Mouse (Mus musculus) limb, embryonic 15.5 days (tissue): ENCODE results near the gene Sparc. TPM values are rescaled to one million over a fixed set of nuclear protein-coding genes. Genes with fewer than 3 reads are reported as not detected.
A peak's percentile ranks its signal among the peaks of the same experiment; 100 is the strongest.

ENCODE experiments used
- ATAC-seq: fragments of 200-750 bp; cut with Nextera tagmentation; 2 replicates; pipeline ENCODE4 v1.8.0; 2017; ENCODE audit warnings: low read depth, moderate TSS enrichment; ENCODE audit not compliant: insufficient number of reproducible peaks, low FRiP score, low TSS enrichment
- H3K27ac ChIP-seq: fragments of 300-500 bp; sonication (generic); 2 replicates; pipeline ENCODE4 v1.5.1; 2015; ENCODE audit warnings: moderate library complexity, mild to moderate bottlenecking, inconsistent platforms
- H3K27me3 ChIP-seq: fragments of 300-500 bp; sonication (generic); 2 replicates; pipeline ENCODE4 v1.6.1; 2015; ENCODE audit warnings: inconsistent platforms
- H3K36me3 ChIP-seq: fragments of 300-500 bp; sonication (generic); 2 replicates; pipeline ENCODE4 v1.6.1; 2015; ENCODE audit warnings: inconsistent platforms
- H3K4me1 ChIP-seq: fragments of 300-500 bp; sonication (generic); 2 replicates; pipeline ENCODE4 v1.6.1; 2015; ENCODE audit warnings: inconsistent platforms
- H3K4me2 ChIP-seq: fragments of 300-500 bp; sonication (generic); 2 replicates; pipeline ENCODE4 v1.6.1; 2015; ENCODE audit warnings: mild to moderate bottlenecking, inconsistent platforms
- H3K4me3 ChIP-seq: fragments of 300-500 bp; sonication (generic); 2 replicates; pipeline ENCODE4 v1.5.1; 2015; ENCODE audit warnings: mild to moderate bottlenecking, inconsistent platforms
- H3K9ac ChIP-seq: fragments of 300-500 bp; sonication (generic); 2 replicates; pipeline ENCODE4 v1.6.1; 2015; ENCODE audit warnings: inconsistent platforms
- H3K9me3 ChIP-seq: fragments of 300-500 bp; sonication (generic); 2 replicates; pipeline ENCODE4 v1.6.1; 2016; ENCODE audit warnings: inconsistent platforms
- WGBS: fragments of 180-500 bp; shearing (Covaris S2); methylation state at CpG from one replicate; pipeline ENCODE4 v1.1.7; 2015; 5-methylcytosine and 5-hydroxymethylcytosine counted together
- polyA plus RNA-seq: library from polyadenylated mRNA; unstranded; fragments of >200 nt; fragmentation: Nextera tagmentation; extraction: Ambion mirVana; gene quantifications from 2 replicates; pipeline ENCODE4 v1.2.1, GENCODE M21; 2015

Gene Sparc
- polyA plus RNA-seq, 1 experiment from 2014 or later = 3,190 TPM

DNA sequence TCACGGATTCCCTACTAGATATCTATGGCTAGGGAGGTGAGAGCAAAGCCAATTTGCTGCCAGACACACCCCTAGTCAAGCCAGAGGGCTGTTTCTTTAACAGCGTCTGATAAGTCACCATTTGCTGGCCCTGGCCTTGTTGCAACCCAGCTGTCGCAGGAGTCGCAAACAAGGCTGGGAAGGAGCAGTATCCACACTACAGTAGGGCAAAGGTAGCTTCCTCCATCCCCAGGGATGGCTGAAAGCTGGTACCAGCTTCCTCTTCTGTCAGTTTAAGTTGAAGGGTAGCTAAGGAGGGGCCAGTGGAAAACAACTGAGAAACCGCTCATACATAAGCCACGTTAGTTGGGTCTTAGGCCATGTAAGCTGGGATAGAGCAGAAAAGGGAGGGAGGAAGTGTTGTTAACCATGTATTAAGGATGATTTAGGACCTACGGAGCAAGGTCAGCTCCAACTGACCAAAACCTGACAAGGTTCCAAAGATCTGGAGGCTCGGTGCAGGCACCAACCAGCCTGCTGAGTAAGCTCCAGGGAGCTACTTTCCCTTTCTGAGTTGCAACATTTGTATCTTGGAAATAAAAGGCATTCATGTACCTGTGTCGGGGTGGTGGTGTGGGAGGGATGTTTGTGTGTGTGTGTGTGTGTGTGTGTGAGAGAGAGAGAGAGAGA is 7.8 kb downstream of the Sparc start:
- H3K27me3 ChIP-seq = no peaks in the 10 kb centered on the region
- peak overlapping the region; percentile 11; the same call in 1 of the 2 replicates for H3K4me3 ChIP-seq
- H3K36me3 ChIP-seq = peaks cover 27% of the 10 kb centered on the region
- H3K9ac ChIP-seq = no peak overlapping the region
- ATAC-seq = no peak
- 37% methylated on average over 9 of the region's 9 CpGs for WGBS
- peak overlapping the region; percentile 27 for H3K4me2 ChIP-seq
- H3K4me1 ChIP-seq = peaks cover 56% of the 10 kb centered on the region
- peak overlapping the region; percentile 71 for H3K27ac ChIP-seq
- H3K9me3 ChIP-seq = no peaks in the 10 kb centered on the region

DNA sequence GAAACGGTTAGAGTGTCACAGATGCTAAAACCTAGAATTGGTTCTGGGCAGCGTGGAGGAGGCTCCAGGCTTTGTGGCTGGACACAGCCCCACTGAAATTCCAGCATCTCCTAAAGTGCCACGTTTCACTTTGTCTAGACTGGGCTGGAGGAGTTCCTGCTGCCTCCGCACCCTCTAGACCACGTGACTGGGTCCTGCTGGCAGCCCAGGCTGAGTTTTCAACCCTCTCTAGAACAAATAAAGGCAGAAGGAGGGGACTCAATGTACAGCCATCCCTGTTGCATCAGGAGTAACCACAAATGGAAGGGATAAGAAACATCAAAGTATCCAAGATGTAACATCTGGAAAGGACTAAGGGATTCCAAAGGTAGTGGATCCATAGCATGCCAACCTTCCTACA is 8.7 kb downstream of the Sparc start:
- ATAC-seq = no peak
- no peak overlapping the region for H3K9ac ChIP-seq
- H3K36me3 ChIP-seq = peaks cover 35% of the 10 kb centered on the region
- H3K27me3 ChIP-seq = no peaks in the 10 kb centered on the region
- peak overlapping the region; percentile 11 for H3K4me3 ChIP-seq
- WGBS = 60% methylated on average over 5 of the region's 5 CpGs
- H3K27ac ChIP-seq = peak overlapping the region; percentile 71
- peak overlapping the region; percentile 27 for H3K4me2 ChIP-seq
- peaks cover 52% of the 10 kb centered on the region for H3K4me1 ChIP-seq
- no peaks in the 10 kb centered on the region for H3K9me3 ChIP-seq

DNA sequence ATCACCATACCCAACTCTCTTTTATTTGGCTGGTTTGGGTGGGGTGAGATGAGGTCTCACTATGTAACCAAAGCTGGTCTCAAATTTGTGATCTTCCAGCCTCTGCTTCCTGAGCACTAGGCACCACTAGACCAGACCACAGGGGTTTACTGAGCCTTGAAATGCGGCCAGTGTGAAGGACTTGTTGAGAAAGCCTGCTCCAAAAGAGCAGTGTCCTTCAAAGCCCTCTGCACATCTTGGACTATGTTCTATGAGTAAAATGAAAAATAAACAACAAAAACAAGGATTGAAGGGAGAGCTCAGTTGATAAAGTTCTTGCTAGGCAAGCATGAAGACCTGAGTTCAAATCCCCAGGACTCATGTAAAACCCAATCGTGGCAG is 9.6 kb downstream of the Sparc start:
- peaks cover 52% of the 10 kb centered on the region for H3K4me1 ChIP-seq
- ATAC-seq = no peak
- peak overlapping the region; percentile 38; the same call in 1 of the 2 replicates for H3K27ac ChIP-seq
- peaks cover 44% of the 10 kb centered on the region for H3K36me3 ChIP-seq
- no peak overlapping the region; the same call in 1 of the 2 replicates for H3K4me2 ChIP-seq
- H3K4me3 ChIP-seq = no peak overlapping the region
- WGBS = 87% methylated on average over 2 of the region's 2 CpGs
- no peaks in the 10 kb centered on the region for H3K27me3 ChIP-seq
- H3K9me3 ChIP-seq = no peaks in the 10 kb centered on the region
- no peak overlapping the region for H3K9ac ChIP-seq

DNA sequence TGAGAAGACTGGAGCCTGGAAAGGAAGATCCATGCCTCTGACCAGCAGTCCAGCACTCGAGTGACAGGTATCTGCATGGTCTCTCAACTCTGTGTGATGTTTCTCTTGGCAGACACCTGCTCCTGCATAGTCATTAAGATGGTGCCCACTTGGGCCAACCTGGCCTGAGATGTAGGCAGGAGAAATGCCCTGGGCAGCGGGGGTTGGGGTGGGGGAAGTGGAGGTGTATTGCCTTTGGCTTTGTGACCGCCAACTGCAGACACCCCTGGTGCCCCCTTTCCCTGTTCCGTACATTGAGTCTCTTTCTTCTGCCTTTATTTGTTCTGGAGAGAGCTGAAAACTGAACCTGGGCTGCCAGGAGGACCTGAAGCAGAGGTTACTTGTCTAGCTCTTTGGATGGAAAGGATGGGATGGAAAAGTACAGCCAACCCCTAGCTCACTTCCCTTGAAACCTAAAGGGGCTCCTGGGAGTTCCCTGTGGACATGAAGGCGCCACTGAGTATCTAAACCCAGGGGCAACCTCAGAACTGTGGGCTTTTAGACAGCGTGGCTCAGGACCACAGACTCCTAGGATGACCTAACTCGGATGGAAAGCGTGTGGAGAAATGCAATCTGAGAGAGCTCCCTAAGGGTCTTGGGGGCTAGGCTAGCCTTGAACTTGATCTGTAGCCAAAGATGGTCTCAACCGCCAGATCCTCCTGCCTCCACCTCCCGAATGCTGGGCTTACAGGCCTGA is 10.1 kb downstream of the Sparc start:
- H3K4me2 ChIP-seq = no peak overlapping the region
- peaks cover 52% of the 10 kb centered on the region for H3K4me1 ChIP-seq
- no peak overlapping the region for H3K4me3 ChIP-seq
- 0 out of 2 replicates have a peak overlapping the region, but pooled peaks have one; percentile 47 for H3K27ac ChIP-seq
- H3K9ac ChIP-seq = no peak overlapping the region
- no peak for ATAC-seq
- H3K36me3 ChIP-seq = peaks cover 49% of the 10 kb centered on the region
- H3K9me3 ChIP-seq = no peaks in the 10 kb centered on the region
- WGBS = 85% methylated on average over 10 of the region's 10 CpGs
- no peaks in the 10 kb centered on the region for H3K27me3 ChIP-seq

DNA sequence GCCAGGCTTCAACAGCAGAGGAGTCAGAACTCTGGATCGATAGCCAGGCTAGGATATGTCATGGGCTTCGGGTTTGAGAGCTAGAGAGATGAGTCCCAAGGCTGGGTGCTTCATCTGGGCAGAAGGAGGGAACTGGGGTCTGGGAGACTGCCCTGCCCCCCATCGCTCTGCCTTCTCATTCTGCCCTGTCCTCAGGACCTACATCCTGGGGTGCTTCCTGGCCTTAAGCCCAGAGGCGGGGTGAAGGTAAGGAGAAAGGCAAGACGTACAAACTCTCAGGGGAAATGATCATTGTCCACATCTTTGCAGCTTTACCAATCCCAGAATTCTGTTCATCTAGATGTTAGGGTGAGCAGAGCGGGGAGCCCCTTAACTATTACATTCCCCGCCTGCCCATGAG is 10.9 kb downstream of the Sparc start:
- Histone ChIP-seq H3K4me3 (no peak overlapping the region), H3K36me3 (peaks cover 58% of the 10 kb centered on the region), H3K27me3 (no peaks in the 10 kb centered on the region), H3K4me1 (peaks cover 48% of the 10 kb centered on the region), H3K27ac (peak overlapping the region; percentile 47; the same call in 1 of the 2 replicates), H3K9ac (no peak overlapping the region), H3K9me3 (no peaks in the 10 kb centered on the region), H3K4me2 (no peak overlapping the region)
- WGBS = 74% methylated on average over 7 of the region's 7 CpGs
- no peak for ATAC-seq

DNA sequence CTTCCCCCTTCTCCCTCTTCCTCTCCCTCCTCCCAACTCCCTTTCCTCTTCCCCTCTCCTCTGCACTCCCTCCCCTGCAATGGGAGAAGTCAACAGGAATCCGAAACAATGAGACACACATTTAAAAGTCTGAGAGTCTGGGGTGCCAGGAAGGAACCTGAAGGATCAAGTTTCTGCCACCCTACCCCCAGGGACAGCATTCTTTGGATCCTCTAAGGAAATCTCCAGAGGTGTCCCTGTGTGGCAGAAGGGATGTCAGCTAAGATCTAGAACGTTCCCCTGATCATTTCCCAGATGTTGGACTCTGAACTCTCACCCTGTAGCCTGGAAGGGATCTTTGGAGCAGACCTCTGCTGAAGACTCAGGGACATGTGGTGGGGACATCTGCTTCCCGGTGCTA is 12.5 kb downstream of the Sparc start:
- Histone ChIP-seq H3K4me2 (no peak overlapping the region), H3K36me3 (peaks cover 73% of the 10 kb centered on the region), H3K4me1 (peaks cover 36% of the 10 kb centered on the region), H3K27ac (peak overlapping the region; percentile 17; the same call in 1 of the 2 replicates), H3K27me3 (no peaks in the 10 kb centered on the region), H3K9ac (no peak overlapping the region), H3K9me3 (no peaks in the 10 kb centered on the region), H3K4me3 (no peak overlapping the region)
- no peak for ATAC-seq
- WGBS = 54% methylated on average over 3 of the region's 3 CpGs

DNA sequence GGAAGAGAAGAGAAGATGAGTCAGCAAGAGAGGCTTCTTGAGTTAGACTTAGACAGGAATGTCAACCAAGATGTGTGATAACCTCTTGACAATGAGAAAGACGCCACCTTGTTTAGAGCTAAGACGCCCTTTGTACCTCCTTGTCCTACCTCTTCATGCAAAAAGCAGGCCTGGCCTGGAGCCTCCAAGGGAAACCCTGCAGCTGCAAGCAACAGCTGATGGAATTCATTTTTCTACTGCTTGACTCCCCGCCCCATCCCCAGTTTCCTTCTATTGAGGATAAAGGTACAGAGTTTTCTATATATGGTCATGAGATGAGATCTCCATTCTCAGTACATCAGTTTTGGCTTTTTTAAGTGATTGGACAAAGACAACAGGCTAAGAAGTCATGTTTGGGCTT is 13.0 kb downstream of the Sparc start:
- WGBS = 76% methylated on average over 3 of the region's 3 CpGs
- H3K27ac ChIP-seq = no peak overlapping the region
- no peak overlapping the region for H3K4me3 ChIP-seq
- H3K27me3 ChIP-seq = no peaks in the 10 kb centered on the region
- peaks cover 78% of the 10 kb centered on the region for H3K36me3 ChIP-seq
- H3K4me1 ChIP-seq = peaks cover 32% of the 10 kb centered on the region
- no peak overlapping the region for H3K9ac ChIP-seq
- no peaks in the 10 kb centered on the region for H3K9me3 ChIP-seq
- no peak for ATAC-seq
- no peak overlapping the region for H3K4me2 ChIP-seq

DNA sequence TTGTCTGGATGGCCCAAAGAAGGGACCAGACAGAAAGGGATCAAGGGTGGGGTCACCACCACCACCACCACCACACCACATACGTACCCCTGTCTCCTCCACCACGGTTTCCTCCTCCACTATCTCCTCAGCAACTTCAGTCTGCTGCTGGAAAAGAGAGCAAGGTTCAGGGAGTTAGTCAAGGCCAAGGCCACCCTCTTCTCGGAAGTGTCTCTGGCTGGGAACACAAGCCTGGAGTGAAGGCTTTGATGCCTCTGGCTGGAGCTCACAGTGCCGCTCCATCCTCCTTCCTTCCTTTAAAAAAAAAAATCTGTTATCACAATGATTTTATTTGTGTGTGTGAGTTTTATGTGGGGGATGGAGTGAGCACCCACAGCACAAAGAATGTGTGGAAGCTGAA is 15.8 kb downstream of the Sparc start:
- H3K4me1 ChIP-seq = peaks cover 4% of the 10 kb centered on the region
- no peak for ATAC-seq
- H3K9me3 ChIP-seq = no peaks in the 10 kb centered on the region
- WGBS = 94% methylated on average over 4 of the region's 4 CpGs
- peak overlapping the region; percentile 64; the same call in 1 of the 2 replicates for H3K27ac ChIP-seq
- no peaks in the 10 kb centered on the region for H3K27me3 ChIP-seq
- no peak overlapping the region for H3K4me2 ChIP-seq
- H3K36me3 ChIP-seq = peaks cover 89% of the 10 kb centered on the region
- no peak overlapping the region for H3K9ac ChIP-seq
- no peak overlapping the region for H3K4me3 ChIP-seq

DNA sequence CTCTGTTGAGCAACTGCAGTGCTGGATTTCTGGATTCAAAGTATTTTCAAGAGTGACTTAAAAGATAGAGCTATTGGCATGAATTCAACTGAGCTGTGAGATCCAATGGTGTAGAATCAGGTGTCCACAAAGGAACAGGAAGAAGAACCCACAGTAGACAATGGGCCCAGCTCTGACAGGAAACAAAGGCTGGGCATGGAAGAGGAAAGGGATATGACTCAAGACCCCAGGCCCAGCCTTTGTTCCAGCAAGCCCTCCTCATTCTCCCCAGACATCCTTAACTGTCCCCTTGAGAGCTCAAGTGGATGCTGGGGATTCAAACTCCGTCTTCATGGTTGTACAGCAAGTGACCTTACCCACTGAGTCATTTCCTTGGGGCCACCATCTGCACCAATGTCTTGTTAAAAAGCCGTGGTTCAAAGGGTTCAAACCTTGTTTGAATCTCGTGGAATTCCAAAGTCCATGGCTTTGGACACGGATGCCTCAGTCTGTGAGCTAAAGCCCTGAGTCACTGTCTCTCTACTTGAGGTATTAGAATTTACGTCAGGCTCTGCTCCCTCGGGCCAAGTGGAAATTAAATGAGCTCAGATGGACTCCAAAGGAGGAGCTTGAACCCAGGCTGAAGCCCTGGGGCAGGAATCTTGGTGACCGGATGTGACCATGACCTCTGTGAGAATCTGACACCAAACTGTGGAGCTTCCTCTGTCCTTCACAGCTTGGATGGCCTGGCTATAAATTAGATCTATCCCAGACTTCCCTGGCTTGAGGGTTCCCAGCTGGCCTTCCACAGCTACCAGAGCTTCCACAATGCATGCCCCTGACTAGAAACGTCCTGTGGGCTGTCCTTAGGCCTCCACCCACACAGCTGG is 17.1 kb downstream of the Sparc start:
- no peak overlapping the region for H3K4me2 ChIP-seq
- no peaks in the 10 kb centered on the region for H3K27me3 ChIP-seq
- peak overlapping the region; percentile 64; the same call in 1 of the 2 replicates for H3K27ac ChIP-seq
- H3K9me3 ChIP-seq = no peaks in the 10 kb centered on the region
- no peak for ATAC-seq
- WGBS = 56% methylated on average over 8 of the region's 8 CpGs
- no peaks in the 10 kb centered on the region; the same call in none of the 2 replicates for H3K4me1 ChIP-seq
- no peak overlapping the region for H3K4me3 ChIP-seq
- H3K36me3 ChIP-seq = peaks cover 96% of the 10 kb centered on the region
- H3K9ac ChIP-seq = no peak overlapping the region

DNA sequence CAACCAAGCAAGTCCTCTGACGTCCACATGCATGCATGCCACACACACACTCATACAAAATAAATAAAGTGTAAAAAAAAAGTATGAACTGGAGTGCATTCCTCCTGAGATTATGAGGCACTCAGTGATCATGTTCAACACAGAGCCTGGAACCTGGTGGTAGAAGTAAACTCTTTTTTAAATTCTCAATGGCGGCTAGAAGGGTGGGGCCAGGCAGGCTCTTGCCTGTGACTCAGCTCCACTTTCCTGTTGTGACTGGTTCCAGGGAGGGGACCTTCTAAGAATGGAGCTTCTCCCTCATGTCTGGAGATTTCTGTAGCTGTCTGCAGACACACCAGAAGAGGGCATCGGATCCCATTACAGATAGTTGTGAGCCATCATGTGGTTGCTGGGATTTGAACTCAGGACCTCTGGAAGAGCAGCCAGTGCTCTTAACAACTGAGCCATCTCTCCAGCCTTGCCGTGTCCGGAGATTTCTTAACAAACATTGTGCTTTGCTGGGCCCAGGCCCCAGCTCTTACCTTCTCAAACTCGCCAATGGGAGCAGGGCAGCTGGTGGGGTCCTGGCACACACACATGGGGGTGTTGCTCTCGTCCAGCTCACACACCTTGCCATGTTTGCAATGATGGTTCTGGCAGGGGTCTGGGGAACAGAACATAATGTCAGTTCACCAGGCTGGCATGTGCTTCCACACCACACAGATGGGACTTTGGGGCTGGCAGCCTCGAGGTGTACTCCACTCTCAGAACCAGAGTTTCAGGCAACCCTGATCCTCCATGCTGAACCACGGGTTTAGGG is 18.1 kb downstream of the Sparc start:
- WGBS = 85% methylated on average over 9 of the region's 9 CpGs
- H3K4me3 ChIP-seq = no peak overlapping the region

DNA sequence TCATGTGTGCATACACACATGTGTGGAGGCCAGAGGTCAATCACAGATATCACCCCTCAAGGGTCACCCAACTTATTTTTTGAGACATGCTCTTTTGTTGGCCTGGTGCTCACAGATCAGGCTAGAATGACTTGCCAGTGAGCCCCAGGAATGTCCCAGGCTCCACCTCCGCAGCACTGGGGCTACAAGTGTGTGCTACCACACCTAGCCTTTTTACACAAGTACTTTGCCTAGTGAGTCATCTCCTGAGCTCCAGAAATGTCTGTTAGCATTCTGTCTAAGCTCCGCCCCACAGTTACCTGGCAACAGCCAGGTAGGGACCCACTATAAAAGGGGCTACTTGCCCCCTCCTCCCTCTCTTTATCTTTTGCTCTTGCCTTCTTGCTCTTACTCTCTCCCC is 22.1 kb downstream of the Sparc start:
- no peaks in the 10 kb centered on the region for H3K9me3 ChIP-seq
- no peak overlapping the region for H3K27ac ChIP-seq
- H3K9ac ChIP-seq = no peak overlapping the region
- H3K27me3 ChIP-seq = no peaks in the 10 kb centered on the region
- no peak overlapping the region for H3K4me3 ChIP-seq
- ATAC-seq = no peak
- 86% methylated on average over 2 of the region's 2 CpGs for WGBS
- peaks cover 89% of the 10 kb centered on the region for H3K36me3 ChIP-seq
- H3K4me2 ChIP-seq = no peak overlapping the region
- H3K4me1 ChIP-seq = no peaks in the 10 kb centered on the region; the same call in 1 of the 2 replicates

More for the DNA sequence above, 18.1 kb downstream of the Sparc start:
- no peak for ATAC-seq
- H3K27ac ChIP-seq = no peak overlapping the region
- H3K4me1 ChIP-seq = no peaks in the 10 kb centered on the region; the same call in 1 of the 2 replicates
- no peak overlapping the region for H3K4me2 ChIP-seq
- no peak overlapping the region for H3K9ac ChIP-seq
- no peaks in the 10 kb centered on the region for H3K27me3 ChIP-seq
- no peaks in the 10 kb centered on the region for H3K9me3 ChIP-seq
- H3K36me3 ChIP-seq = peaks cover 95% of the 10 kb centered on the region
